Mouse (Mus musculus): ENCODE data around the gene Rtn4rl1. TPM values are rescaled to one million over a fixed set of nuclear protein-coding genes. Genes with fewer than 3 reads are reported as not detected.

The Rtn4rl1 gene
- polyA plus RNA-seq, 1 experiment from 2014 or later = 12.4 TPM

- 38% methylated on average over 6 of the region's 6 CpGs for WGBS
- H3K9ac ChIP-seq (ENCODE audit: low read length) = 0 out of 2 replicates have a peak overlapping the region, but pooled peaks have one; percentile 16
- no peak overlapping the region for H3K4me3 ChIP-seq (ENCODE audit: low read length)
- ATAC-seq (replicated peaks; ENCODE audit: extremely low read depth, insufficient read depth, low FRiP score) = no peak
- no peaks in the 10 kb centered on the region for H3K9me3 ChIP-seq (replicated peaks; ENCODE audit: control insufficient read depth, low read length)
- peaks cover 9% of the 10 kb centered on the region for H3K27me3 ChIP-seq (ENCODE audit: control insufficient read depth, insufficient read depth, low read length)
- H3K27ac ChIP-seq (ENCODE audit: low read length) = peak overlapping the region; percentile 12; the same call in 1 of the 2 replicates
- H3K4me2 ChIP-seq (ENCODE audit: low read depth, low read length) = peak overlapping the region; percentile 25; the same call in 1 of the 2 replicates
- H3K4me1 ChIP-seq (ENCODE audit: control insufficient read depth, insufficient read depth, low read length) = peaks cover 48% of the 10 kb centered on the region
- H3K36me3 ChIP-seq (ENCODE audit: control insufficient read depth, insufficient read depth) = no peaks in the 10 kb centered on the region
Observed at GRCm38 (mm10) chr11:75191841-75192240, 1.7 kb upstream of the Rtn4rl1 start.

GRCm38 (mm10) chr11:75192336-75193214 lies 1.0 kb upstream of the Rtn4rl1 start:
- Histone ChIP-seq H3K9me3 (replicated peaks; ENCODE audit: control insufficient read depth, low read length) (no peaks in the 10 kb centered on the region), H3K27ac (ENCODE audit: low read length) (peak overlapping the region; percentile 91), H3K36me3 (ENCODE audit: control insufficient read depth, insufficient read depth) (no peaks in the 10 kb centered on the region), H3K4me1 (ENCODE audit: control insufficient read depth, insufficient read depth, low read length) (peaks cover 50% of the 10 kb centered on the region), H3K9ac (ENCODE audit: low read length) (peak overlapping the region; percentile 81), H3K4me2 (ENCODE audit: low read depth, low read length) (peak overlapping the region; percentile 81), H3K27me3 (ENCODE audit: control insufficient read depth, insufficient read depth, low read length) (peaks cover 11% of the 10 kb centered on the region), H3K4me3 (ENCODE audit: low read length) (peak overlapping the region; percentile 70)
- ATAC-seq (replicated peaks; ENCODE audit: extremely low read depth, insufficient read depth, low FRiP score) = peak; percentile 70
- 26% methylated on average over 13 of the region's 13 CpGs for WGBS

GRCm38 (mm10) chr11:75194121-75194849 lies 702 bp downstream of the Rtn4rl1 start:
- Histone ChIP-seq H3K4me3 (ENCODE audit: low read length) (peak overlapping the region; percentile 70), H3K9me3 (replicated peaks; ENCODE audit: control insufficient read depth, low read length) (no peaks in the 10 kb centered on the region), H3K27ac (ENCODE audit: low read length) (peak overlapping the region; percentile 78), H3K27me3 (ENCODE audit: control insufficient read depth, insufficient read depth, low read length) (peaks cover 11% of the 10 kb centered on the region), H3K9ac (ENCODE audit: low read length) (peak overlapping the region; percentile 81), H3K36me3 (ENCODE audit: control insufficient read depth, insufficient read depth) (no peaks in the 10 kb centered on the region), H3K4me1 (ENCODE audit: control insufficient read depth, insufficient read depth, low read length) (peaks cover 46% of the 10 kb centered on the region), H3K4me2 (ENCODE audit: low read depth, low read length) (peak overlapping the region; percentile 81)
- no peak for ATAC-seq (replicated peaks; ENCODE audit: extremely low read depth, insufficient read depth, low FRiP score)
- WGBS = under 1% methylated on average over 52 of the region's 52 CpGs

GRCm38 (mm10) chr11:75194850-75195461 lies 1.4 kb downstream of the Rtn4rl1 start:
- peak overlapping the region; percentile 70 for H3K4me3 ChIP-seq (ENCODE audit: low read length)
- H3K27ac ChIP-seq (ENCODE audit: low read length) = peak overlapping the region; percentile 9; the same call in 1 of the 2 replicates
- peaks cover 42% of the 10 kb centered on the region for H3K4me1 ChIP-seq (ENCODE audit: control insufficient read depth, insufficient read depth, low read length)
- no peak for ATAC-seq (replicated peaks; ENCODE audit: extremely low read depth, insufficient read depth, low FRiP score)
- peaks cover 11% of the 10 kb centered on the region for H3K27me3 ChIP-seq (ENCODE audit: control insufficient read depth, insufficient read depth, low read length)
- H3K9ac ChIP-seq (ENCODE audit: low read length) = peak overlapping the region; percentile 81
- WGBS = 1% methylated on average over 39 of the region's 39 CpGs
- H3K9me3 ChIP-seq (replicated peaks; ENCODE audit: control insufficient read depth, low read length) = no peaks in the 10 kb centered on the region
- peak overlapping the region; percentile 81 for H3K4me2 ChIP-seq (ENCODE audit: low read depth, low read length)
- H3K36me3 ChIP-seq (ENCODE audit: control insufficient read depth, insufficient read depth) = no peaks in the 10 kb centered on the region

GRCm38 (mm10) chr11:75196131-75196530 lies 2.5 kb downstream of the Rtn4rl1 start:
- H3K4me3 ChIP-seq (ENCODE audit: low read length) = no peak overlapping the region
- ATAC-seq (replicated peaks; ENCODE audit: extremely low read depth, insufficient read depth, low FRiP score) = no peak
- 75% methylated on average over 6 of the region's 6 CpGs for WGBS
- no peak overlapping the region for H3K9ac ChIP-seq (ENCODE audit: low read length)
- peaks cover 11% of the 10 kb centered on the region for H3K27me3 ChIP-seq (ENCODE audit: control insufficient read depth, insufficient read depth, low read length)
- H3K27ac ChIP-seq (ENCODE audit: low read length) = no peak overlapping the region
- H3K4me2 ChIP-seq (ENCODE audit: low read depth, low read length) = no peak overlapping the region
- H3K9me3 ChIP-seq (replicated peaks; ENCODE audit: control insufficient read depth, low read length) = no peaks in the 10 kb centered on the region
- no peaks in the 10 kb centered on the region for H3K36me3 ChIP-seq (ENCODE audit: control insufficient read depth, insufficient read depth)
- H3K4me1 ChIP-seq (ENCODE audit: control insufficient read depth, insufficient read depth, low read length) = peaks cover 39% of the 10 kb centered on the region

- H3K4me2 ChIP-seq (ENCODE audit: low read depth, low read length) = no peak overlapping the region
- H3K9me3 ChIP-seq (replicated peaks; ENCODE audit: control insufficient read depth, low read length) = no peaks in the 10 kb centered on the region
- no peak overlapping the region for H3K4me3 ChIP-seq (ENCODE audit: low read length)
- WGBS = 52% methylated on average over 7 of the region's 7 CpGs
- H3K4me1 ChIP-seq (ENCODE audit: control insufficient read depth, insufficient read depth, low read length) = peaks cover 32% of the 10 kb centered on the region
- H3K27ac ChIP-seq (ENCODE audit: low read length) = no peak overlapping the region
- H3K36me3 ChIP-seq (ENCODE audit: control insufficient read depth, insufficient read depth) = no peaks in the 10 kb centered on the region
- H3K27me3 ChIP-seq (ENCODE audit: control insufficient read depth, insufficient read depth, low read length) = peaks cover 11% of the 10 kb centered on the region
- ATAC-seq (replicated peaks; ENCODE audit: extremely low read depth, insufficient read depth, low FRiP score) = no peak
- H3K9ac ChIP-seq (ENCODE audit: low read length) = no peak overlapping the region
Observed at GRCm38 (mm10) chr11:75197956-75198355, 4.4 kb downstream of the Rtn4rl1 start.

GRCm38 (mm10) chr11:75198792-75199191 lies 5.2 kb downstream of the Rtn4rl1 start:
- WGBS = 64% methylated on average over 4 of the region's 4 CpGs
- no peak overlapping the region for H3K4me3 ChIP-seq (ENCODE audit: low read length)
- no peak overlapping the region for H3K4me2 ChIP-seq (ENCODE audit: low read depth, low read length)
- peaks cover 37% of the 10 kb centered on the region for H3K4me1 ChIP-seq (ENCODE audit: control insufficient read depth, insufficient read depth, low read length)
- ATAC-seq (replicated peaks; ENCODE audit: extremely low read depth, insufficient read depth, low FRiP score) = no peak
- no peak overlapping the region for H3K9ac ChIP-seq (ENCODE audit: low read length)
- peaks cover 11% of the 10 kb centered on the region for H3K27me3 ChIP-seq (ENCODE audit: control insufficient read depth, insufficient read depth, low read length)
- H3K9me3 ChIP-seq (replicated peaks; ENCODE audit: control insufficient read depth, low read length) = no peaks in the 10 kb centered on the region
- H3K27ac ChIP-seq (ENCODE audit: low read length) = no peak overlapping the region
- no peaks in the 10 kb centered on the region for H3K36me3 ChIP-seq (ENCODE audit: control insufficient read depth, insufficient read depth)

- no peak for ATAC-seq (replicated peaks; ENCODE audit: extremely low read depth, insufficient read depth, low FRiP score)
- Histone ChIP-seq H3K4me1 (ENCODE audit: control insufficient read depth, insufficient read depth, low read length) (peaks cover 48% of the 10 kb centered on the region), H3K4me2 (ENCODE audit: low read depth, low read length) (no peak overlapping the region)
Observed at GRCm38 (mm10) chr11:75199951-75200350, 6.4 kb downstream of the Rtn4rl1 start.

More at GRCm38 (mm10) chr11:75199951-75200350, 6.4 kb downstream of the Rtn4rl1 start:
- no peak overlapping the region for H3K4me3 ChIP-seq (ENCODE audit: low read length)
- H3K27ac ChIP-seq (ENCODE audit: low read length) = no peak overlapping the region
- no peaks in the 10 kb centered on the region for H3K9me3 ChIP-seq (replicated peaks; ENCODE audit: control insufficient read depth, low read length)
- H3K9ac ChIP-seq (ENCODE audit: low read length) = no peak overlapping the region
- WGBS = 70% methylated on average over 5 of the region's 5 CpGs
- H3K36me3 ChIP-seq (ENCODE audit: control insufficient read depth, insufficient read depth) = no peaks in the 10 kb centered on the region
- H3K27me3 ChIP-seq (ENCODE audit: control insufficient read depth, insufficient read depth, low read length) = peaks cover 11% of the 10 kb centered on the region

Measured in heart, embryonic 16.5 days (tissue).